Mouse (Mus musculus): ENCODE data around the gene Rmdn3.

The Rmdn3 gene

GRCm38 (mm10) chr2:119156681-119157572, at the start of gene Rmdn3:
Rmdn3 (minus strand) TSS chr2:119157034.
- peak; percentile 94 for DNase-seq

GRCm38 (mm10) chr2:119203871-119204460, 47.1 kb upstream of the Rmdn3 start:
- no peak for DNase-seq

GRCm38 (mm10) chr2:119202914-119203453, 46.1 kb upstream of the Rmdn3 start:
- no peak for DNase-seq

- no peak for DNase-seq
Observed at GRCm38 (mm10) chr2:119198934-119199333, 42.1 kb upstream of the Rmdn3 start.

- DNase-seq = no peak
Observed at GRCm38 (mm10) chr2:119198049-119198448, 41.2 kb upstream of the Rmdn3 start.

GRCm38 (mm10) chr2:119197493-119197892, 40.7 kb upstream of the Rmdn3 start:
- no peak for DNase-seq

- DNase-seq = no peak
Observed at GRCm38 (mm10) chr2:119196316-119197108, 39.7 kb upstream of the Rmdn3 start.

GRCm38 (mm10) chr2:119194140-119194539, 37.3 kb upstream of the Rmdn3 start:
- peak; percentile 34 for DNase-seq

GRCm38 (mm10) chr2:119190969-119191368, 34.1 kb upstream of the Rmdn3 start:
- DNase-seq = no peak

- DNase-seq = peak; percentile 87
Observed at GRCm38 (mm10) chr2:119189029-119189710, 32.3 kb upstream of the Rmdn3 start.

GRCm38 (mm10) chr2:119182914-119183313, 26.1 kb upstream of the Rmdn3 start:
- DNase-seq = no peak

- no peak for DNase-seq
Observed at GRCm38 (mm10) chr2:119177384-119177939, 20.6 kb upstream of the Rmdn3 start.

- DNase-seq = no peak
Observed at GRCm38 (mm10) chr2:119176761-119177160, 19.9 kb upstream of the Rmdn3 start.

GRCm38 (mm10) chr2:119175614-119176013, 18.8 kb upstream of the Rmdn3 start:
- no peak for DNase-seq

GRCm38 (mm10) chr2:119174866-119175265, 18.0 kb upstream of the Rmdn3 start:
- no peak for DNase-seq

GRCm38 (mm10) chr2:119173991-119174651, 17.3 kb upstream of the Rmdn3 start, which contains the start of gene Gm14137:
Gm14137 (plus strand) TSS chr2:119174509.
- DNase-seq = no peak

- no peak for DNase-seq
Observed at GRCm38 (mm10) chr2:119172862-119173576, 16.2 kb upstream of the Rmdn3 start.

GRCm38 (mm10) chr2:119172446-119172845, 15.6 kb upstream of the Rmdn3 start:
- no peak for DNase-seq

GRCm38 (mm10) chr2:119171574-119171973, 14.7 kb upstream of the Rmdn3 start:
- no peak for DNase-seq

- no peak for DNase-seq
Observed at GRCm38 (mm10) chr2:119170282-119170681, 13.4 kb upstream of the Rmdn3 start.

- DNase-seq = no peak
Observed at GRCm38 (mm10) chr2:119167866-119168256, 11.0 kb upstream of the Rmdn3 start.

Measured in cerebellum, adult 9-11 months (tissue).